Mouse (Mus musculus) right cerebral cortex, postnatal 10 days (tissue): ENCODE measurements around the gene Picalm.
A peak's percentile ranks its signal among the peaks of the same experiment; 100 is the strongest.
"Not testable (repeated sequence)": the region's sequence is repeated elsewhere in the genome, so short reads cannot be mapped to it uniquely, and the experiment has no call there.

ENCODE experiments used
- DNase-seq, 2 experiments: peaks; one replicate each; pipeline ENCODE4 v3.0.0; 2021; ENCODE audit warnings: low spot score in 2 of 2

The Picalm gene

GRCm38 (mm10) chr7:90131831-90132241, 1.8 kb downstream of the Picalm start:
- DNase-seq = no peak

DNA sequence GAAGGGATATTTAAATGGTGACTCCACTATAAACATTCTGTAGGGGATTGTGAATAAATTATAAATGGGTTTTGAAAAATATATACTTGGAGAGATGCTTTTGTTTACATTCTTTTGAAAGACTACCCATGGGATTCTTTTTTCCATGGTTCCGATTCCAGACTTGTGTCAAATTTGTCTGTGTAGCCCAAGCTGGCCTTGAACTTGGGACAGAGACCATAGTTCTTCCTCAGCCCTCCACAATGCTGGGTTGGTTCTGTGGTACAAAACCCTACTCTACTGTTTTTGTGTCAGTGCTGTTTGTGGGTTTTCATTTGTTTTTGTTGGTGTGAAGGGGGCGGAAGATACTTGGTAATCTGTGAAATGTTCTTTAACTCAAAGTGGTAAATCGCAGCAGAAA, 2.3 kb downstream of the Picalm start:
- no peak for DNase-seq

DNA sequence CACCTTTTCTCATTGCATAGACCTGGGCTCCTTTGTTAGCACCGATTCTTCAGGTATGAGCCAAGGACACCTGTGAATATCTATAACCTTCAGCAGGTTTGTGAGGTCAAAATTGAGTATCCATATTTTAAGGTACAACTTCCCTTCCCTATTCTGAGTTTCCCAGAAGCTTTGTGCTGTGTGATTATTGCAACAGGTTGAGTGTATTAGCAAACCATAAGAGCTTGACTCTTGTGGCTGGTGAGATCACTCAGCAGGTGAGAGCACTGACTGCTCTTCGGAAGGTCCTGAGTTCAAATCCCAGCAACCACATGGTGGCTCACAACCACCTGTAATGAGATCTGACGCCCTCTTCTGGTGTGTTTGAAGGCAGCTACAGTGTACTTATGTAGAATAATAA, 6.7 kb downstream of the Picalm start:
- DNase-seq = no peak

DNA sequence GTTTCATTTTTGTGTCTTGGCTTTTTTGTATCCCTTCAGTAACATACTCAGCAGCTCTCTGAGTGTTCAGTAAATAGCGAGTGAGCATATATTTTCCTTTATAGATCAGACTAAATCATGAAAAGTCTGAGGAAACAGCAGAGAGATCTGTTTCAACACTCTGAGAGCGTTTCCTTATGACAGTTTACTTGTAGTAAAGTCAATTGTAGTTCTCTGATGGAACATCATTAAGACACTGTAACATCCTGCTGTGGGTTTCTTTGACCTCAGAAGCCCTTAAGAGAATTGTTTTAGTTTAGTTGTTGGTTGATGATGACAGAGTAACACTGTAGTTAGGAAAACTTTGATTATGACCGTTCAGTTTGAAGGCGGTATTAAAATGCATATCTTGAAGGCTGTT, 8.3 kb downstream of the Picalm start:
- no peak for DNase-seq

DNA sequence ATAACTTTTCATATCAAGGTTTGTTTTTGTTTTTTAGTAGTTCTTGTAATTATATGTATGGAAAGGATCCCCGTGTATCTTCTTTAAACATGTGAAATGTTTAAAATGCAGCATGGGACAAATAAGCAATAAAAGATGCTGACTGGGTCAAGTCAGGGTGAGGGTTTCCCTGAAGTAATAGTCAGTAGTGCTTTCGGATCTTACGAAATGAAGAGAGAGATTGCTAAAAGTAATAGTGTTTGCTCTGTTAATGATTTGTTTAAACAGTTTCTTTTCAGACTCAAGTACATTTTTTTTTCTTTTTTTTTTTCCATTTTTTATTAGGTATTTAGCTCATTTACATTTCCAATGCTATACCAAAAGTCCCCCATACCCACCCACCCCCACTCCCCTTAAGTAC, 10.3 kb downstream of the Picalm start:
- no peak for DNase-seq

GRCm38 (mm10) chr7:90144275-90144674, 14.3 kb downstream of the Picalm start:
- no peak for DNase-seq

DNA sequence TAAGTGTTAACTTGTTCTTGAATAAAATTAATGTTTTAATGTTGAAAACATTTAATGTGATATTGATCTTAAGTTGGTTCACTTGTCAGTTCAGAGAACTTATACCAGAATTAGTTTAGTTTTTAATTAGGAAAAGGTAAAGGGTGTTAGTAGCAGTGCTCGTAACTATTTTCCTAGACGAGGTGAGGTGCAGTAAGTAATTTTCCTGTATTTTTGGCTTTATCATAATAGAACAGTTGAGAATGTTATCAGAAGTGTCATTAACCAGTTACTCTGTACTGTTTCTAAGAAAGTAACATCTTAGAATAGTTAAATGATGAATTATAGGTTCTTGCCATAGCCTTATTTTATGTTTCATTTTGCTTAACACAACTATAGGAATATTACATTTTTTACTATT, 15.0 kb downstream of the Picalm start:
- no peak for DNase-seq

DNA sequence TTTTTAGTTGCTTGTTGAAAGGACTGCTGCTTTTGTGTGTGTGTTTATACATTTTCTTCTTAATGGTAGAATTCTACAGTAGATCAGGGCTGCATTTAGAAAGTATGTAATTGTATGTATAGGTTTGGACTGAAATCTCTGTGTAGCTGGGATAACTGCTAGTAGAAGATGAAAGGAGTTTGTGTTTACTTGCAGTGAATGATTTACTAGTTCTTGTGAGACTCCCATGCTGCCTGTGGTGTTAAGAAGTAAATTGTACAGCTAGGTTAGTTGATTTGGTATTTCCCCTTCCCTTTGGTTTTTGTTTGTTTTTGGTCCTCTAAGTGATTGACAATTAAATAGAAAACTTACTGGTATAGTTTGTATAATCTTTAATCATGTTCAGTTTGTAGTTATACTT, 15.4 kb downstream of the Picalm start:
- no peak for DNase-seq

DNA sequence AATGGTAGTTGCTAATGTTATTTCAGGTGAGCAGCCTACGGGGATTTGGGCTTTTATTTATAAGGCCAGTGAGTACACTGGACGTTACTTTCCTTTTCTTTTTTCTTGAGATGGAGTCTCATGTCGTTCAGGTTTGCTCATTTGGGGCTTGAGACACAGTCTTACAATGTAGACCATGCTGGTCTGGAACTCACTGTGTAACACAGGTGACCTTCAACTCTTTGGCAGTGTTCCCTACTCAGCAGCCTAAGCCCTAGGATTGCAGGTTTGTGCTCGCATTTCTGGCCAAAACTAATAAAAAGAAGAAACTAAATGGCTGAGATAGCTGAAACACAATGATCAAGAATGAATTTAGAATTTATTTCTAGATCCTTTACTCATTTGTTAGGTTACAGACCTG, 15.9 kb downstream of the Picalm start:
- no peak for DNase-seq

DNA sequence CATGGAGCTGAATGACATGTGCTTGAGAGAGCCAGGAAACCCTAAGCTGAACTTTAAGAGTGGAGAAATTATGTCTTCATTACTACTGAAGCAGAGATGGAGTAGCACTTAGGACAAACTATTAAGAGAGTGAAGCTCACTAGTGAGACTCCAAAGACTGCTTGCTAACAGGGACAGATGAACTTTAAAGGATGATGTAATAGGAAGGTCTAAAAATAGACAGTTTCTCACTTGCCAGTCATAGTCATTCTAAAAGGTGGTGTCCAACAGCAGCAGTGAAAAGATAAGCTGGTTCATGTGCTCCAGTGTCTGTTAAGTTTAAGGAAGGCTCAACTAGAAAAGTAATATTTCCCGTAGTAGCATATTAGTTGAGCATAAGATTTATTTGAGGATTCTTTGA, 16.3 kb downstream of the Picalm start:
- DNase-seq = no peak

- DNase-seq = no peak
Measured at GRCm38 (mm10) chr7:90148023-90148422, 18.0 kb downstream of the Picalm start.

GRCm38 (mm10) chr7:90148516-90148915, 18.5 kb downstream of the Picalm start:
- no peak for DNase-seq

GRCm38 (mm10) chr7:90150311-90150710, 20.3 kb downstream of the Picalm start:
- peak; percentile 50 to 65 for DNase-seq

DNA sequence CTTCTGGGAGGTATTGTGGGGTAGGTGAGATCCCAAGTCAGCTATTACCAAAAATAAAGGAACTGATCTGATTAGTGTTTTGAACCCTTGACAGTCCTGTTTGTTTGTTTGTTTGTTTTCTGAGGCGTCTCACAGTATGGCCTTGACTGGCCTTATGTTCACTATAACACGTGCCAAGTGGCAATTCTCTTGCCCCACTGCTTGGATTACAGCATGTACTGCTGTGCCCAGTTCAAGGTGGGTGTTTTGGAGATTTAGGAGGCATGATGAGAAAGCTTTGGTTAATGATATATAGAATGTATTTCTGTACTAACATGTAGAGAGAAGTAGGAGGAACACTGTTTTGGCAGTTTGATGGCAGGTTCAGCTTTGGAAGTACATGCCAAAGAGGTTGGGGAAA, 28.0 kb downstream of the Picalm start:
- no peak for DNase-seq

DNA sequence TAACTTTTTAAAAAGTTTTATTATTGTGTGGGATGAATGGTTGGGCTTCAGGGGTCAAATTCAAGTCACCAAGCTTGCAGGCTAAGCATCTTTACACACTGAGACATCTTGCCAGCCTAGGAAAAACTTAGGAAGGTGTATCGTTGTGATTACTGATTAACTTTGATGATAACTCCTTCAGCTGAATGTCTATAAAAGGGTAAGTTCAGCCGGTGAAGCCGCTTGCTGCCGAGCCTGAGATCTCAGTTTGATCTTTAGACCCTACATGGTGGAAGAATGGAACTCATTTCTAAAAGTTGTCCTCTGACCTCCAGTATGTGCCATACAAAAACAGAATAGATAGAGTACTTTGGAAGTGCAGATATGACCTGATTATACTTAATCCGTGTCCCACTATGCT, 30.6 kb downstream of the Picalm start:
- no peak for DNase-seq

- DNase-seq = no peak
Measured at GRCm38 (mm10) chr7:90164276-90164675, 34.3 kb downstream of the Picalm start.

GRCm38 (mm10) chr7:90165970-90166369, 36.0 kb downstream of the Picalm start:
- no peak for DNase-seq

- not testable (repeated sequence) for DNase-seq
Measured at GRCm38 (mm10) chr7:90167777-90168176, 37.8 kb downstream of the Picalm start.

- DNase-seq = no peak
Measured at GRCm38 (mm10) chr7:90173778-90174177, 43.8 kb downstream of the Picalm start.

- no peak for DNase-seq
Measured at GRCm38 (mm10) chr7:90175576-90175975, 45.6 kb downstream of the Picalm start.

DNA sequence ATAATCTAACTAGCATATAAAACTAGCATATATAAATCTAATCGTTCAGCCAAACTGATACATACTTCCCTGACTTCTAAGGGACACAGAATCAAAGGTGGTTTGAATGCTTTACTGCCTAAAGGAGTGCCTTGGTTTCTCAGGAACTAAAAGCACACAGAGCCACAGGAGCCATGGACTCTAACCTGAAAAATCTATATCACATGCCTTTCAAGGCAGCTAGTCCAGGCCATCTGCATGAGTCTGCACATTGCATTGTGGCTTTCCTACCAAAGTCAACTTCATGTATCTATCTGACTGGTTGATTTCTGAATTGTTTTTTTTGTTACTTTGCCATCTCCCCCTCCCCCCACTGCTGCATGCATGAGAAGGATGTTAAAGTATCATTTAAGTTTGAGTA, 50.6 kb downstream of the Picalm start:
- DNase-seq = no peak

GRCm38 (mm10) chr7:90200251-90200650, 70.2 kb downstream of the Picalm start:
- DNase-seq = no peak

DNA sequence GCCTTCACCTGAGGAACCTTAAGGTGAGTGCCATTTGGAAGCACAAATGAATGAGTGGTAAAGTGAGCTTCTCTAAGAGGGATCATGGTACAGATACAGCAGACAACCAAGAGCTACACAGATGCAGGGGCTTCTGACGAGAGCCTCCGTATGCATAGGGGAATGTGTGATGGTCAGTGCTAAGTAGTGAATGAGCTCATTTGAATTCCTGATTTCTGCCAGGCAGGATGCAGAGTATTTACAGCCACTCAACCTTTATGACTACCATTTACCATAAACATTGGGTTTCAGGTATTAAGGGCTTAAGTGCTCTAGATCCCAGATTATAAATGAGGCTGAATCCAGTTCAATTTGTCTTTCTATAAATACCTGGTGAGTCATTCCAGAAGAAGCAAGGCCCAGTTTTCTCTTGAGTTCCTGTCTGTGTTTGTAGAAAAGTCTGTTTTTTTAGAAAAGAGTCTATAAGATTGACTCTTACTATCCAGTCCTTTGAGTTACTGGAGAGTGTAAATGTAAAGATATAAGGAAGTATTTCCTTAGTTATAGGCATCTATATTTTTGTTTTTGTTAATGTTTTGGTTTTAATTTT, 72.0 kb downstream of the Picalm start:
- no peak for DNase-seq

- no peak for DNase-seq
Measured at GRCm38 (mm10) chr7:90203914-90204313, 73.9 kb downstream of the Picalm start.
